Mouse (Mus musculus): Measurements from ENCODE around the gene Papln. TPM values are rescaled to one million over a fixed set of nuclear protein-coding genes. Genes with fewer than 3 reads are reported as not detected.

The Papln gene
- polyA plus RNA-seq, 1 experiment from 2014 or later: 1.4 TPM

GRCm38 (mm10) chr12:83760201-83760600 is 3.2 kb upstream of the Papln start:
- peaks cover 18% of the 10 kb centered on the region for H3K4me1 ChIP-seq (ENCODE audit: control insufficient read depth, insufficient read depth, low read length)
- H3K36me3 ChIP-seq (ENCODE audit: control insufficient read depth, insufficient read depth, low read length): no peaks in the 10 kb centered on the region
- no peaks in the 10 kb centered on the region for H3K27me3 ChIP-seq (ENCODE audit: control insufficient read depth, insufficient read depth, low read length)
- ATAC-seq (ENCODE audit: insufficient number of reproducible peaks, insufficient read depth, low FRiP score, low read depth): no peak
- H3K27ac ChIP-seq (ENCODE audit: low read length): no peak overlapping the region
- no peaks in the 10 kb centered on the region for H3K9me3 ChIP-seq (ENCODE audit: control insufficient read depth, low read depth, low read length)
- no peak overlapping the region for H3K9ac ChIP-seq (replicated peaks; ENCODE audit: low read depth, low read length)
- H3K4me3 ChIP-seq (ENCODE audit: low read depth, low read length): no peak overlapping the region
- no peak overlapping the region for H3K4me2 ChIP-seq (replicated peaks; ENCODE audit: low read depth, low read length)
- WGBS: 96% methylated on average over 2 of the region's 2 CpGs

- Histone ChIP-seq H3K9me3 (ENCODE audit: control insufficient read depth, low read depth, low read length) (no peaks in the 10 kb centered on the region), H3K4me3 (ENCODE audit: low read depth, low read length) (no peak overlapping the region), H3K9ac (replicated peaks; ENCODE audit: low read depth, low read length) (no peak overlapping the region), H3K36me3 (ENCODE audit: control insufficient read depth, insufficient read depth, low read length) (no peaks in the 10 kb centered on the region), H3K4me2 (replicated peaks; ENCODE audit: low read depth, low read length) (no peak overlapping the region), H3K27me3 (ENCODE audit: control insufficient read depth, insufficient read depth, low read length) (no peaks in the 10 kb centered on the region), H3K27ac (ENCODE audit: low read length) (no peak overlapping the region), H3K4me1 (ENCODE audit: control insufficient read depth, insufficient read depth, low read length) (peaks cover 18% of the 10 kb centered on the region)
- no peak for ATAC-seq (ENCODE audit: insufficient number of reproducible peaks, insufficient read depth, low FRiP score, low read depth)
- 39% methylated on average over 4 of the region's 4 CpGs for WGBS
Measured at GRCm38 (mm10) chr12:83762706-83763105, 728 bp upstream of the Papln start.

- peak; percentile 21; the same call in 1 of the 2 replicates for ATAC-seq (ENCODE audit: insufficient number of reproducible peaks, insufficient read depth, low FRiP score, low read depth)
- H3K4me3 ChIP-seq (ENCODE audit: low read depth, low read length): peak overlapping the region; percentile 30
- H3K4me1 ChIP-seq (ENCODE audit: control insufficient read depth, insufficient read depth, low read length): peaks cover 28% of the 10 kb centered on the region
- peak overlapping the region; percentile 67 for H3K4me2 ChIP-seq (replicated peaks; ENCODE audit: low read depth, low read length)
- H3K27ac ChIP-seq (ENCODE audit: low read length): peak overlapping the region; percentile 21; the same call in 1 of the 2 replicates
- H3K36me3 ChIP-seq (ENCODE audit: control insufficient read depth, insufficient read depth, low read length): no peaks in the 10 kb centered on the region
- WGBS: 6% methylated on average over 14 of the region's 14 CpGs
- no peaks in the 10 kb centered on the region for H3K27me3 ChIP-seq (ENCODE audit: control insufficient read depth, insufficient read depth, low read length)
- no peaks in the 10 kb centered on the region for H3K9me3 ChIP-seq (ENCODE audit: control insufficient read depth, low read depth, low read length)
- 0 out of 2 replicates have a peak overlapping the region, but pooled peaks have one; percentile 12 for H3K9ac ChIP-seq (replicated peaks; ENCODE audit: low read depth, low read length)
Measured at GRCm38 (mm10) chr12:83764044-83764365, 571 bp downstream of the Papln start.

- H3K4me1 ChIP-seq (ENCODE audit: control insufficient read depth, insufficient read depth, low read length): peaks cover 33% of the 10 kb centered on the region
- no peak overlapping the region for H3K4me3 ChIP-seq (ENCODE audit: low read depth, low read length)
- peak overlapping the region; percentile 67; the same call in 1 of the 2 replicates for H3K4me2 ChIP-seq (replicated peaks; ENCODE audit: low read depth, low read length)
- H3K27me3 ChIP-seq (ENCODE audit: control insufficient read depth, insufficient read depth, low read length): no peaks in the 10 kb centered on the region
- 59% methylated on average over 10 of the region's 10 CpGs for WGBS
- ATAC-seq (ENCODE audit: insufficient number of reproducible peaks, insufficient read depth, low FRiP score, low read depth): no peak
- no peaks in the 10 kb centered on the region for H3K36me3 ChIP-seq (ENCODE audit: control insufficient read depth, insufficient read depth, low read length)
- H3K9me3 ChIP-seq (ENCODE audit: control insufficient read depth, low read depth, low read length): no peaks in the 10 kb centered on the region
- no peak overlapping the region for H3K9ac ChIP-seq (replicated peaks; ENCODE audit: low read depth, low read length)
- H3K27ac ChIP-seq (ENCODE audit: low read length): no peak overlapping the region
Measured at GRCm38 (mm10) chr12:83764519-83764918, 1.1 kb downstream of the Papln start.

GRCm38 (mm10) chr12:83765965-83766603 is 2.6 kb downstream of the Papln start:
- H3K27ac ChIP-seq (ENCODE audit: low read length): no peak overlapping the region
- 65% methylated on average over 13 of the region's 13 CpGs for WGBS
- no peaks in the 10 kb centered on the region for H3K9me3 ChIP-seq (ENCODE audit: control insufficient read depth, low read depth, low read length)
- H3K36me3 ChIP-seq (ENCODE audit: control insufficient read depth, insufficient read depth, low read length): no peaks in the 10 kb centered on the region
- no peak for ATAC-seq (ENCODE audit: insufficient number of reproducible peaks, insufficient read depth, low FRiP score, low read depth)
- H3K9ac ChIP-seq (replicated peaks; ENCODE audit: low read depth, low read length): no peak overlapping the region
- no peak overlapping the region for H3K4me2 ChIP-seq (replicated peaks; ENCODE audit: low read depth, low read length)
- no peaks in the 10 kb centered on the region for H3K27me3 ChIP-seq (ENCODE audit: control insufficient read depth, insufficient read depth, low read length)
- H3K4me1 ChIP-seq (ENCODE audit: control insufficient read depth, insufficient read depth, low read length): peaks cover 47% of the 10 kb centered on the region
- H3K4me3 ChIP-seq (ENCODE audit: low read depth, low read length): no peak overlapping the region

GRCm38 (mm10) chr12:83767833-83768232 is 4.4 kb downstream of the Papln start:
- Histone ChIP-seq H3K36me3 (ENCODE audit: control insufficient read depth, insufficient read depth, low read length) (no peaks in the 10 kb centered on the region), H3K4me3 (ENCODE audit: low read depth, low read length) (no peak overlapping the region), H3K4me1 (ENCODE audit: control insufficient read depth, insufficient read depth, low read length) (peaks cover 47% of the 10 kb centered on the region), H3K9me3 (ENCODE audit: control insufficient read depth, low read depth, low read length) (no peaks in the 10 kb centered on the region), H3K4me2 (replicated peaks; ENCODE audit: low read depth, low read length) (no peak overlapping the region), H3K27me3 (ENCODE audit: control insufficient read depth, insufficient read depth, low read length) (no peaks in the 10 kb centered on the region), H3K9ac (replicated peaks; ENCODE audit: low read depth, low read length) (no peak overlapping the region), H3K27ac (ENCODE audit: low read length) (no peak overlapping the region)
- no peak for ATAC-seq (ENCODE audit: insufficient number of reproducible peaks, insufficient read depth, low FRiP score, low read depth)
- 79% methylated on average over 9 of the region's 9 CpGs for WGBS

GRCm38 (mm10) chr12:83768235-83768899 is 4.9 kb downstream of the Papln start:
- Histone ChIP-seq H3K9me3 (ENCODE audit: control insufficient read depth, low read depth, low read length) (no peaks in the 10 kb centered on the region), H3K4me1 (ENCODE audit: control insufficient read depth, insufficient read depth, low read length) (peaks cover 41% of the 10 kb centered on the region), H3K27ac (ENCODE audit: low read length) (no peak overlapping the region), H3K36me3 (ENCODE audit: control insufficient read depth, insufficient read depth, low read length) (no peaks in the 10 kb centered on the region), H3K9ac (replicated peaks; ENCODE audit: low read depth, low read length) (no peak overlapping the region), H3K4me2 (replicated peaks; ENCODE audit: low read depth, low read length) (no peak overlapping the region), H3K4me3 (ENCODE audit: low read depth, low read length) (no peak overlapping the region), H3K27me3 (ENCODE audit: control insufficient read depth, insufficient read depth, low read length) (no peaks in the 10 kb centered on the region)
- WGBS: 61% methylated on average over 14 of the region's 14 CpGs
- ATAC-seq (ENCODE audit: insufficient number of reproducible peaks, insufficient read depth, low FRiP score, low read depth): no peak

GRCm38 (mm10) chr12:83770418-83771256 is 7.2 kb downstream of the Papln start:
- Histone ChIP-seq H3K27me3 (ENCODE audit: control insufficient read depth, insufficient read depth, low read length) (no peaks in the 10 kb centered on the region), H3K36me3 (ENCODE audit: control insufficient read depth, insufficient read depth, low read length) (no peaks in the 10 kb centered on the region), H3K9ac (replicated peaks; ENCODE audit: low read depth, low read length) (no peak overlapping the region), H3K27ac (ENCODE audit: low read length) (no peak overlapping the region; the same call in 1 of the 2 replicates), H3K4me3 (ENCODE audit: low read depth, low read length) (no peak overlapping the region), H3K9me3 (ENCODE audit: control insufficient read depth, low read depth, low read length) (no peaks in the 10 kb centered on the region), H3K4me2 (replicated peaks; ENCODE audit: low read depth, low read length) (peak overlapping the region; percentile 31), H3K4me1 (ENCODE audit: control insufficient read depth, insufficient read depth, low read length) (peaks cover 29% of the 10 kb centered on the region)
- no peak for ATAC-seq (ENCODE audit: insufficient number of reproducible peaks, insufficient read depth, low FRiP score, low read depth)
- 9% methylated on average over 25 of the region's 25 CpGs for WGBS
